Mouse (Mus musculus) left cerebral cortex, postnatal 36 days (tissue): Measurements from ENCODE around the gene Ak9. TPM values are rescaled to one million over a fixed set of nuclear protein-coding genes. Genes with fewer than 3 reads are reported as not detected.
A peak's percentile ranks its signal among the peaks of the same experiment; 100 is the strongest.
"Not testable (repeated sequence)": the region's sequence is repeated elsewhere in the genome, so short reads cannot be mapped to it uniquely, and the experiment has no call there.

Source experiments
- DNase-seq, 2 experiments: peaks; one replicate each; pipeline ENCODE4 v3.0.0; 2021 to 2022; ENCODE audit warnings: low spot score in 2 of 2, mixed read lengths in 1 of 2
- intact Hi-C: fragments of 180-260 bp; cut with DNase I; formaldehyde crosslinking; loops from one replicate; pipeline ENCODE4 v1.15.1; 2025
- total RNA-seq, 2 experiments: library from RNA; stranded (reverse); gene quantifications; 2 replicates each; pipeline ENCODE4 v1.2.3; 2021

Gene Ak9
- total RNA-seq, 2 experiments from 2014 or later = 0.05 TPM

GRCm38 (mm10) chr10:41304961-41305455, 1.2 kb downstream of the Ak9 start:
- intact Hi-C loops = loop anchor here (10.0 kb wide), 2 partner anchors 100 to 380 kb away; no protein-coding TSS in a partner anchor
- no peak for DNase-seq

- intact Hi-C loops = loop anchor here (10.0 kb wide), 2 partner anchors 97 to 377 kb away; no protein-coding TSS in a partner anchor
Measured at GRCm38 (mm10) chr10:41308205-41308604, 4.4 kb downstream of the Ak9 start.

GRCm38 (mm10) chr10:41315866-41316265, 12.1 kb downstream of the Ak9 start:
- no peak for DNase-seq

More at GRCm38 (mm10) chr10:41308205-41308604, 4.4 kb downstream of the Ak9 start:
- no peak for DNase-seq

GRCm38 (mm10) chr10:41332533-41333043, 28.8 kb downstream of the Ak9 start:
- DNase-seq = no peak
- intact Hi-C loops = no loop called here

More at GRCm38 (mm10) chr10:41315866-41316265, 12.1 kb downstream of the Ak9 start:
- intact Hi-C loops = no loop called here

GRCm38 (mm10) chr10:41341346-41341745, 37.6 kb downstream of the Ak9 start:
- intact Hi-C loops = no loop called here
- DNase-seq = no peak

GRCm38 (mm10) chr10:41365086-41365485, 61.3 kb downstream of the Ak9 start:
- intact Hi-C loops = no loop called here
- DNase-seq = no peak

GRCm38 (mm10) chr10:41380466-41380865, 76.7 kb downstream of the Ak9 start:
- intact Hi-C loops = no loop called here

GRCm38 (mm10) chr10:41385506-41386221, 81.9 kb downstream of the Ak9 start:
- intact Hi-C loops = no loop called here
- DNase-seq = peak in 1 of 2 experiments; percentile 9

More at GRCm38 (mm10) chr10:41380466-41380865, 76.7 kb downstream of the Ak9 start:
- DNase-seq = no peak

GRCm38 (mm10) chr10:41393555-41393954, 89.8 kb downstream of the Ak9 start:
- DNase-seq = no peak
- intact Hi-C loops = no loop called here

- intact Hi-C loops = loop anchor here (10.0 kb wide), 2 partner anchors 96 to 396 kb away; partner anchors contain the start of genes Ak9 and Fig4
- DNase-seq = no peak
Measured at GRCm38 (mm10) chr10:41401097-41401496, 97.3 kb downstream of the Ak9 start.

GRCm38 (mm10) chr10:41403364-41403763, 99.6 kb downstream of the Ak9 start:
- intact Hi-C loops = loop anchor here (10.0 kb wide), 2 partner anchors 99 to 399 kb away; partner anchors contain the start of genes Ak9 and Fig4

GRCm38 (mm10) chr10:41403893-41404612, 100.3 kb downstream of the Ak9 start:
- intact Hi-C loops = loop anchor here (10.0 kb wide), 2 partner anchors 99 to 399 kb away; partner anchors contain the start of genes Ak9 and Fig4
- no peak for DNase-seq

More at GRCm38 (mm10) chr10:41403364-41403763, 99.6 kb downstream of the Ak9 start:
- no peak for DNase-seq

- DNase-seq, intact Hi-C loops: not testable (repeated sequence)
Measured at GRCm38 (mm10) chr10:41410176-41410575, 106.4 kb downstream of the Ak9 start.

GRCm38 (mm10) chr10:41410821-41411220, 107.0 kb downstream of the Ak9 start:
- DNase-seq, intact Hi-C loops: not testable (repeated sequence)

- intact Hi-C loops, DNase-seq: not testable (repeated sequence)
Measured at GRCm38 (mm10) chr10:41413471-41413870, 109.7 kb downstream of the Ak9 start.

GRCm38 (mm10) chr10:41415368-41415767, 111.6 kb downstream of the Ak9 start:
- DNase-seq, intact Hi-C loops: not testable (repeated sequence)

GRCm38 (mm10) chr10:41420496-41421200, 116.9 kb downstream of the Ak9 start:
- DNase-seq = no peak
- intact Hi-C loops = no loop called here

- no peak for DNase-seq
- intact Hi-C loops = no loop called here
Measured at GRCm38 (mm10) chr10:41423681-41424080, 119.9 kb downstream of the Ak9 start.

GRCm38 (mm10) chr10:41426368-41426767, 122.6 kb downstream of the Ak9 start:
- intact Hi-C loops = no loop called here
- no peak for DNase-seq
